Mouse (Mus musculus): ENCODE results near the gene Fam117a. TPM values are rescaled to one million over a fixed set of nuclear protein-coding genes. Genes with fewer than 3 reads are reported as not detected.

The Fam117a gene
- polyA plus RNA-seq, 1 experiment, result 15.6 TPM

- no peaks in the 10 kb centered on the region for H3K36me3 ChIP-seq (ENCODE audit: control insufficient read depth, insufficient read depth, low read length)
- no peak overlapping the region for H3K27ac ChIP-seq (ENCODE audit: insufficient read depth, low read depth, low read length)
- H3K4me3 ChIP-seq (ENCODE audit: low read depth, low read length), result no peak overlapping the region
- TF ChIP-seq POLR2A (IDR thresholded peaks at IDR 0.05; ENCODE audit: low read depth, low read length) (no peak), CTCF (IDR thresholded peaks at IDR 0.05; ENCODE audit: extremely low read depth, insufficient read length, insufficient replicate concordance, low read depth, low read length) (no peak)
- 33% methylated on average over 3 of the region's 3 CpGs for WGBS
- peaks cover 14% of the 10 kb centered on the region for H3K4me1 ChIP-seq (ENCODE audit: control insufficient read depth, insufficient read depth, insufficient read length, low read length)
- H3K27me3 ChIP-seq (ENCODE audit: control insufficient read depth, insufficient read depth, low read length), result no peaks in the 10 kb centered on the region
Measured at GRCm38 (mm10) chr11:95358263-95358662, 21.4 kb downstream of the Fam117a start.

GRCm38 (mm10) chr11:95364388-95364787, 27.6 kb downstream of the Fam117a start:
- Histone ChIP-seq H3K4me3 (ENCODE audit: low read depth, low read length) (no peak overlapping the region), H3K27me3 (ENCODE audit: control insufficient read depth, insufficient read depth, low read length) (no peaks in the 10 kb centered on the region), H3K27ac (ENCODE audit: insufficient read depth, low read depth, low read length) (no peak overlapping the region), H3K36me3 (ENCODE audit: control insufficient read depth, insufficient read depth, low read length) (no peaks in the 10 kb centered on the region), H3K4me1 (ENCODE audit: control insufficient read depth, insufficient read depth, insufficient read length, low read length) (peaks cover 14% of the 10 kb centered on the region)
- no peak for TF ChIP-seq POLR2A (IDR thresholded peaks at IDR 0.05; ENCODE audit: low read depth, low read length)
- no peak for TF ChIP-seq CTCF (IDR thresholded peaks at IDR 0.05; ENCODE audit: extremely low read depth, insufficient read length, insufficient replicate concordance, low read depth, low read length)
- 83% methylated on average over 5 of the region's 5 CpGs for WGBS

GRCm38 (mm10) chr11:95365596-95365995, 28.8 kb downstream of the Fam117a start:
- H3K4me3 ChIP-seq (ENCODE audit: low read depth, low read length), result no peak overlapping the region
- H3K27ac ChIP-seq (ENCODE audit: insufficient read depth, low read depth, low read length), result peak overlapping the region; percentile 85
- H3K27me3 ChIP-seq (ENCODE audit: control insufficient read depth, insufficient read depth, low read length), result no peaks in the 10 kb centered on the region
- peaks cover 20% of the 10 kb centered on the region for H3K4me1 ChIP-seq (ENCODE audit: control insufficient read depth, insufficient read depth, insufficient read length, low read length)
- 59% methylated on average over 10 of the region's 10 CpGs for WGBS
- no peaks in the 10 kb centered on the region for H3K36me3 ChIP-seq (ENCODE audit: control insufficient read depth, insufficient read depth, low read length)
- no peak for TF ChIP-seq CTCF (IDR thresholded peaks at IDR 0.05; ENCODE audit: extremely low read depth, insufficient read length, insufficient replicate concordance, low read depth, low read length)
- TF ChIP-seq POLR2A (IDR thresholded peaks at IDR 0.05; ENCODE audit: low read depth, low read length), result no peak

- peak overlapping the region; percentile 85 for H3K27ac ChIP-seq (ENCODE audit: insufficient read depth, low read depth, low read length)
- WGBS, result 80% methylated on average over 6 of the region's 6 CpGs
Measured at GRCm38 (mm10) chr11:95366280-95366897, 29.6 kb downstream of the Fam117a start.

GRCm38 (mm10) chr11:95367011-95367735, 30.4 kb downstream of the Fam117a start:
- WGBS, result 69% methylated on average over 8 of the region's 8 CpGs
- Histone ChIP-seq H3K27me3 (ENCODE audit: control insufficient read depth, insufficient read depth, low read length) (no peaks in the 10 kb centered on the region), H3K36me3 (ENCODE audit: control insufficient read depth, insufficient read depth, low read length) (peaks cover 3% of the 10 kb centered on the region; the same call in 1 of the 2 replicates), H3K27ac (ENCODE audit: insufficient read depth, low read depth, low read length) (peak overlapping the region; percentile 85), H3K4me1 (ENCODE audit: control insufficient read depth, insufficient read depth, insufficient read length, low read length) (peaks cover 20% of the 10 kb centered on the region), H3K4me3 (ENCODE audit: low read depth, low read length) (no peak overlapping the region)
- TF ChIP-seq POLR2A (IDR thresholded peaks at IDR 0.05; ENCODE audit: low read depth, low read length) (no peak), CTCF (IDR thresholded peaks at IDR 0.05; ENCODE audit: extremely low read depth, insufficient read length, insufficient replicate concordance, low read depth, low read length) (no peak)

More at GRCm38 (mm10) chr11:95366280-95366897, 29.6 kb downstream of the Fam117a start:
- H3K27me3 ChIP-seq (ENCODE audit: control insufficient read depth, insufficient read depth, low read length), result no peaks in the 10 kb centered on the region
- no peak overlapping the region for H3K4me3 ChIP-seq (ENCODE audit: low read depth, low read length)
- H3K4me1 ChIP-seq (ENCODE audit: control insufficient read depth, insufficient read depth, insufficient read length, low read length), result peaks cover 20% of the 10 kb centered on the region
- TF ChIP-seq POLR2A (IDR thresholded peaks at IDR 0.05; ENCODE audit: low read depth, low read length) (no peak), CTCF (IDR thresholded peaks at IDR 0.05; ENCODE audit: extremely low read depth, insufficient read length, insufficient replicate concordance, low read depth, low read length) (no peak)
- 0 out of 2 replicates have a peak, but pooled peaks cover 2% of the 10 kb centered on the region for H3K36me3 ChIP-seq (ENCODE audit: control insufficient read depth, insufficient read depth, low read length)

GRCm38 (mm10) chr11:95368231-95368823, 31.5 kb downstream of the Fam117a start:
- H3K36me3 ChIP-seq (ENCODE audit: control insufficient read depth, insufficient read depth, low read length), result peaks cover 3% of the 10 kb centered on the region; the same call in 1 of the 2 replicates
- 77% methylated on average over 8 of the region's 8 CpGs for WGBS
- H3K27me3 ChIP-seq (ENCODE audit: control insufficient read depth, insufficient read depth, low read length), result no peaks in the 10 kb centered on the region
- H3K27ac ChIP-seq (ENCODE audit: insufficient read depth, low read depth, low read length), result no peak overlapping the region
- TF ChIP-seq POLR2A (IDR thresholded peaks at IDR 0.05; ENCODE audit: low read depth, low read length) (no peak), CTCF (IDR thresholded peaks at IDR 0.05; ENCODE audit: extremely low read depth, insufficient read length, insufficient replicate concordance, low read depth, low read length) (no peak)
- H3K4me1 ChIP-seq (ENCODE audit: control insufficient read depth, insufficient read depth, insufficient read length, low read length), result peaks cover 20% of the 10 kb centered on the region
- no peak overlapping the region for H3K4me3 ChIP-seq (ENCODE audit: low read depth, low read length)

- H3K27ac ChIP-seq (ENCODE audit: insufficient read depth, low read depth, low read length), result no peak overlapping the region
- H3K4me3 ChIP-seq (ENCODE audit: low read depth, low read length), result no peak overlapping the region
- peaks cover 20% of the 10 kb centered on the region for H3K4me1 ChIP-seq (ENCODE audit: control insufficient read depth, insufficient read depth, insufficient read length, low read length)
- TF ChIP-seq CTCF (IDR thresholded peaks at IDR 0.05; ENCODE audit: extremely low read depth, insufficient read length, insufficient replicate concordance, low read depth, low read length), result no peak
- TF ChIP-seq POLR2A (IDR thresholded peaks at IDR 0.05; ENCODE audit: low read depth, low read length), result no peak
- no peaks in the 10 kb centered on the region for H3K27me3 ChIP-seq (ENCODE audit: control insufficient read depth, insufficient read depth, low read length)
- 76% methylated on average over 4 of the region's 4 CpGs for WGBS
- H3K36me3 ChIP-seq (ENCODE audit: control insufficient read depth, insufficient read depth, low read length), result peaks cover 3% of the 10 kb centered on the region; the same call in 1 of the 2 replicates
Measured at GRCm38 (mm10) chr11:95368871-95369270, 32.1 kb downstream of the Fam117a start.

All from small intestine, adult 2 months (tissue).